Mouse (Mus musculus): ENCODE data around the gene Lrrc34. TPM values are rescaled to one million over a fixed set of nuclear protein-coding genes. Genes with fewer than 3 reads are reported as not detected.

The Lrrc34 gene
- polyA plus RNA-seq, 1 experiment from 2014 or later: 0.16 TPM

- peak; percentile 94 for ATAC-seq
- under 1% methylated on average over 40 of the region's 40 CpGs for WGBS
- Histone ChIP-seq H3K36me3 (ENCODE audit: control insufficient read depth, insufficient read depth) (peaks cover 11% of the 10 kb centered on the region), H3K4me3 (ENCODE audit: low read depth, low read length) (peak within 1 kb of the TSS; percentile 83), H3K9ac (ENCODE audit: low read depth, low read length) (peak within 1 kb of the TSS; percentile 87), H3K9me3 (ENCODE audit: control insufficient read depth) (no peaks in the 10 kb centered on the region), H3K4me1 (replicated peaks; ENCODE audit: control insufficient read depth, insufficient read depth, low read length) (no peaks in the 10 kb centered on the region), H3K27me3 (replicated peaks; ENCODE audit: control insufficient read depth, insufficient read depth, low read length) (no peaks in the 10 kb centered on the region), H3K4me2 (replicated peaks; ENCODE audit: low read depth) (peak within 1 kb of the TSS; percentile 82), H3K27ac (ENCODE audit: low read depth, low read length) (peak within 1 kb of the TSS; percentile 98)
- peak; percentile 74 for TF ChIP-seq CTCF (IDR thresholded peaks at IDR 0.05; ENCODE audit: low read depth)
These were observed 45.5 kb downstream of the Lrrc34 start, which contains the start of gene Mynn for GRCm38 (mm10) chr3:30602065-30602739. Gene Mynn (plus strand): TSS chr3:30602065.

GRCm38 (mm10) chr3:30601610-30602064 is 46.0 kb downstream of the Lrrc34 start:
- peak overlapping the region; percentile 87 for H3K9ac ChIP-seq (ENCODE audit: low read depth, low read length)
- H3K4me3 ChIP-seq (ENCODE audit: low read depth, low read length): peak overlapping the region; percentile 83
- no peaks in the 10 kb centered on the region for H3K4me1 ChIP-seq (replicated peaks; ENCODE audit: control insufficient read depth, insufficient read depth, low read length)
- H3K9me3 ChIP-seq (ENCODE audit: control insufficient read depth): no peaks in the 10 kb centered on the region
- H3K4me2 ChIP-seq (replicated peaks; ENCODE audit: low read depth): peak overlapping the region; percentile 82
- H3K27me3 ChIP-seq (replicated peaks; ENCODE audit: control insufficient read depth, insufficient read depth, low read length): no peaks in the 10 kb centered on the region
- ATAC-seq: no peak
- no peak for TF ChIP-seq CTCF (IDR thresholded peaks at IDR 0.05; ENCODE audit: low read depth)
- H3K36me3 ChIP-seq (ENCODE audit: control insufficient read depth, insufficient read depth): peaks cover 9% of the 10 kb centered on the region
- H3K27ac ChIP-seq (ENCODE audit: low read depth, low read length): peak overlapping the region; percentile 98
- WGBS: under 1% methylated on average over 13 of the region's 13 CpGs

GRCm38 (mm10) chr3:30601175-30601574 is 46.5 kb downstream of the Lrrc34 start:
- peak overlapping the region; percentile 83 for H3K4me3 ChIP-seq (ENCODE audit: low read depth, low read length)
- 0 out of 2 replicates have a peak overlapping the region, but pooled peaks have one; percentile 48 for H3K9ac ChIP-seq (ENCODE audit: low read depth, low read length)
- WGBS: under 1% methylated on average over 17 of the region's 17 CpGs
- peaks cover 5% of the 10 kb centered on the region for H3K36me3 ChIP-seq (ENCODE audit: control insufficient read depth, insufficient read depth)
- H3K9me3 ChIP-seq (ENCODE audit: control insufficient read depth): no peaks in the 10 kb centered on the region
- H3K27me3 ChIP-seq (replicated peaks; ENCODE audit: control insufficient read depth, insufficient read depth, low read length): no peaks in the 10 kb centered on the region
- no peak for TF ChIP-seq CTCF (IDR thresholded peaks at IDR 0.05; ENCODE audit: low read depth)
- no peaks in the 10 kb centered on the region for H3K4me1 ChIP-seq (replicated peaks; ENCODE audit: control insufficient read depth, insufficient read depth, low read length)
- peak; percentile 19 for ATAC-seq
- no peak overlapping the region for H3K27ac ChIP-seq (ENCODE audit: low read depth, low read length)
- peak overlapping the region; percentile 82 for H3K4me2 ChIP-seq (replicated peaks; ENCODE audit: low read depth)

GRCm38 (mm10) chr3:30600717-30601116 is 47.0 kb downstream of the Lrrc34 start:
- H3K4me2 ChIP-seq (replicated peaks; ENCODE audit: low read depth): peak overlapping the region; percentile 82
- H3K4me3 ChIP-seq (ENCODE audit: low read depth, low read length): peak overlapping the region; percentile 83
- peak overlapping the region; percentile 46; the same call in 1 of the 2 replicates for H3K27ac ChIP-seq (ENCODE audit: low read depth, low read length)
- H3K9me3 ChIP-seq (ENCODE audit: control insufficient read depth): no peaks in the 10 kb centered on the region
- H3K4me1 ChIP-seq (replicated peaks; ENCODE audit: control insufficient read depth, insufficient read depth, low read length): no peaks in the 10 kb centered on the region
- peaks cover 4% of the 10 kb centered on the region; the same call in 1 of the 2 replicates for H3K36me3 ChIP-seq (ENCODE audit: control insufficient read depth, insufficient read depth)
- peak overlapping the region; percentile 48; the same call in 1 of the 2 replicates for H3K9ac ChIP-seq (ENCODE audit: low read depth, low read length)
- TF ChIP-seq CTCF (IDR thresholded peaks at IDR 0.05; ENCODE audit: low read depth): no peak
- no peaks in the 10 kb centered on the region for H3K27me3 ChIP-seq (replicated peaks; ENCODE audit: control insufficient read depth, insufficient read depth, low read length)
- ATAC-seq: no peak
- under 1% methylated on average over 14 of the region's 14 CpGs for WGBS

- peaks cover 4% of the 10 kb centered on the region; the same call in 1 of the 2 replicates for H3K36me3 ChIP-seq (ENCODE audit: control insufficient read depth, insufficient read depth)
- H3K27ac ChIP-seq (ENCODE audit: low read depth, low read length): peak within 1 kb of the TSS; percentile 46; the same call in 1 of the 2 replicates
- peak within 1 kb of the TSS; percentile 82 for H3K4me2 ChIP-seq (replicated peaks; ENCODE audit: low read depth)
- no peak for TF ChIP-seq CTCF (IDR thresholded peaks at IDR 0.05; ENCODE audit: low read depth)
- 2% methylated on average over 32 of the region's 32 CpGs for WGBS
- H3K9me3 ChIP-seq (ENCODE audit: control insufficient read depth): no peaks in the 10 kb centered on the region
- no peaks in the 10 kb centered on the region for H3K27me3 ChIP-seq (replicated peaks; ENCODE audit: control insufficient read depth, insufficient read depth, low read length)
- peak within 1 kb of the TSS; percentile 83 for H3K4me3 ChIP-seq (ENCODE audit: low read depth, low read length)
- no peak for ATAC-seq
- peak within 1 kb of the TSS; percentile 48; the same call in 1 of the 2 replicates for H3K9ac ChIP-seq (ENCODE audit: low read depth, low read length)
- no peaks in the 10 kb centered on the region for H3K4me1 ChIP-seq (replicated peaks; ENCODE audit: control insufficient read depth, insufficient read depth, low read length)
These were observed 47.7 kb downstream of the Lrrc34 start, which contains the start of gene Actrt3 for GRCm38 (mm10) chr3:30599711-30600545. Gene Actrt3 (minus strand): TSS chr3:30599939.

- no peaks in the 10 kb centered on the region for H3K27me3 ChIP-seq (replicated peaks; ENCODE audit: control insufficient read depth, insufficient read depth, low read length)
- H3K9me3 ChIP-seq (ENCODE audit: control insufficient read depth): no peaks in the 10 kb centered on the region
- H3K9ac ChIP-seq (ENCODE audit: low read depth, low read length): no peak overlapping the region
- H3K36me3 ChIP-seq (ENCODE audit: control insufficient read depth, insufficient read depth): no peaks in the 10 kb centered on the region
- H3K4me1 ChIP-seq (replicated peaks; ENCODE audit: control insufficient read depth, insufficient read depth, low read length): no peaks in the 10 kb centered on the region
- no peak for ATAC-seq
- TF ChIP-seq CTCF (IDR thresholded peaks at IDR 0.05; ENCODE audit: low read depth): no peak
- H3K4me3 ChIP-seq (ENCODE audit: low read depth, low read length): no peak overlapping the region
- WGBS: 69% methylated on average over 7 of the region's 7 CpGs
- H3K27ac ChIP-seq (ENCODE audit: low read depth, low read length): no peak overlapping the region
- H3K4me2 ChIP-seq (replicated peaks; ENCODE audit: low read depth): no peak overlapping the region
These were observed 50.4 kb downstream of the Lrrc34 start for GRCm38 (mm10) chr3:30597271-30597670.
